Mouse (Mus musculus) MEL (cell line): Measurements from ENCODE around the gene Wrap73. TPM values are rescaled to one million over a fixed set of nuclear protein-coding genes. Genes with fewer than 3 reads are reported as not detected.

Source experiments
- DNase-seq: peaks from one replicate; pipeline ENCODE4 v3.0.0; 2011; ENCODE audit warnings: low read depth, low spot score
- H3K27ac ChIP-seq: 2 replicates; pipeline ENCODE4 v1.5.1; 2012; ENCODE audit warnings: low read depth, mild to moderate bottlenecking, control low read depth, low read length, moderate library complexity; ENCODE audit not compliant: control insufficient read depth
- H3K27me3 ChIP-seq, 2 experiments: fragments of 150-350 bp in 1 of 2; sonication (generic) in 1 of 2; 2 replicates each; pipeline ENCODE4 v1.6.1; 2012; ENCODE audit warnings: low read length in 2 of 2, mild to moderate bottlenecking in 2 of 2, improper control_type of control experiment in 1 of 2, moderate library complexity in 1 of 2; ENCODE audit not compliant: insufficient read depth in 2 of 2, control insufficient read depth in 1 of 2
- H3K36me3 ChIP-seq, 2 experiments: 2 replicates each; pipeline ENCODE4 v1.6.1; 2012 to 2014; ENCODE audit warnings: low read length in 2 of 2, improper control_type of control experiment in 1 of 2, inconsistent platforms in 1 of 2, mild to moderate bottlenecking in 1 of 2; ENCODE audit not compliant: insufficient read depth in 2 of 2, control insufficient read depth in 1 of 2
- H3K4me1 ChIP-seq, 2 experiments: fragments of 150-350 bp in 1 of 2; sonication (generic) in 1 of 2; 2 replicates each; pipeline ENCODE4 v1.6.1; 2012; ENCODE audit warnings: low read length in 2 of 2, improper control_type of control experiment in 1 of 2, mild to moderate bottlenecking in 1 of 2; ENCODE audit not compliant: insufficient read depth in 2 of 2, control insufficient read depth in 1 of 2
- H3K4me3 ChIP-seq, 2 experiments: fragments of 150-350 bp in 1 of 2; sonication (generic) in 1 of 2; 2 replicates each; pipeline ENCODE4 v1.5.1; 2012; ENCODE audit warnings: low read depth in 2 of 2, low read length in 2 of 2, mild to moderate bottlenecking in 2 of 2, moderate library complexity in 2 of 2, control low read depth in 1 of 2, improper control_type of control experiment in 1 of 2; ENCODE audit not compliant: control insufficient read depth in 1 of 2, insufficient read depth in 1 of 2
- H3K79me2 ChIP-seq: 2 replicates; pipeline ENCODE4 v1.6.1; 2012; ENCODE audit warnings: mild to moderate bottlenecking, low read length, moderate library complexity; ENCODE audit not compliant: control insufficient read depth, poor library complexity, insufficient read depth
- H3K9ac ChIP-seq: 2 replicates; pipeline ENCODE4 v1.6.1; 2012; ENCODE audit warnings: low read depth, mild to moderate bottlenecking, control low read depth, low read length, moderate library complexity; ENCODE audit not compliant: control insufficient read depth, poor library complexity, severe bottlenecking
- H3K9me3 ChIP-seq: fragments of 150-350 bp; sonication (generic); replicated peaks from 2 replicates; pipeline ENCODE4 v1.6.1; 2012; ENCODE audit warnings: mild to moderate bottlenecking, low read length, improper control_type of control experiment, moderate library complexity; ENCODE audit not compliant: insufficient read depth
- CHD1 ChIP-seq: IDR thresholded peaks from 2 replicates; pipeline ENCODE4 v1.6.1; 2012; ENCODE audit warnings: low read depth, mild to moderate bottlenecking, inconsistent platforms, low read length, improper control_type of control experiment
- CHD2 ChIP-seq: IDR thresholded peaks from 2 replicates; pipeline ENCODE4 v1.6.1; 2011; ENCODE audit warnings: low read length, improper control_type of control experiment
- CTCF ChIP-seq, 3 experiments: IDR thresholded peaks in 2 of 3; conservative IDR thresholded peaks in 1 of 3; 2 replicates each; pipeline ENCODE4 v1.5.1; 2011 to 2012; ENCODE audit warnings: low read length in 3 of 3, low read depth in 2 of 3, mild to moderate bottlenecking in 2 of 3, improper control_type of control experiment in 1 of 3, inconsistent platforms in 1 of 3, mixed read lengths in 1 of 3, moderate library complexity in 1 of 3; ENCODE audit not compliant: control insufficient read depth in 1 of 3, insufficient read depth in 1 of 3, poor library complexity in 1 of 3, severe bottlenecking in 1 of 3
- ELF1 ChIP-seq: IDR thresholded peaks from 2 replicates; pipeline ENCODE4 v1.6.1; 2014; ENCODE audit warnings: low read depth, mild to moderate bottlenecking, inconsistent platforms, low read length, improper control_type of control experiment, moderate library complexity
- GATA1 ChIP-seq: IDR thresholded peaks from 2 replicates; pipeline ENCODE4 v1.6.1; 2011; ENCODE audit warnings: low read depth, low read length, improper control_type of control experiment
- HCFC1 ChIP-seq: IDR thresholded peaks from 2 replicates; pipeline ENCODE4 v1.6.1; 2012; ENCODE audit warnings: low read depth, mild to moderate bottlenecking, inconsistent platforms, low read length, improper control_type of control experiment, moderate library complexity
- JUND ChIP-seq: IDR thresholded peaks from 2 replicates; pipeline ENCODE4 v1.6.1; 2011; ENCODE audit warnings: low read depth, mild to moderate bottlenecking, improper control_type of control experiment, low read length
- KAT2A ChIP-seq: conservative IDR thresholded peaks from 2 replicates; pipeline ENCODE4 v1.6.1; 2012; ENCODE audit warnings: low read depth, low read length, improper control_type of control experiment, inconsistent platforms
- MAZ ChIP-seq: IDR thresholded peaks from 2 replicates; pipeline ENCODE4 v1.6.1; 2012; ENCODE audit warnings: low read depth, mild to moderate bottlenecking, inconsistent platforms, low read length, improper control_type of control experiment
- MEF2A ChIP-seq: IDR thresholded peaks from 2 replicates; pipeline ENCODE4 v1.6.1; 2014; ENCODE audit warnings: low read depth, mild to moderate bottlenecking, inconsistent platforms, low read length, improper control_type of control experiment; ENCODE audit not compliant: poor library complexity, insufficient replicate concordance, severe bottlenecking; ENCODE audit errors: extremely low read depth
- MYB ChIP-seq: IDR thresholded peaks from 2 replicates; pipeline ENCODE4 v1.6.1; 2011; ENCODE audit warnings: mild to moderate bottlenecking, low read depth, low read length, improper control_type of control experiment
- NELFE ChIP-seq: IDR thresholded peaks from 2 replicates; pipeline ENCODE4 v1.6.1; 2011; ENCODE audit warnings: low read depth, low read length, improper control_type of control experiment
- NRF1 ChIP-seq: IDR thresholded peaks from 2 replicates; pipeline ENCODE4 v1.6.1; 2014; ENCODE audit warnings: low read depth, mild to moderate bottlenecking, inconsistent platforms, low read length, improper control_type of control experiment, moderate library complexity; ENCODE audit not compliant: poor library complexity, insufficient read depth, severe bottlenecking
- POLR2AphosphoS2 ChIP-seq: IDR thresholded peaks from 2 replicates; pipeline ENCODE4 v1.6.1; 2011; ENCODE audit warnings: low read length, improper control_type of control experiment
- RCOR1 ChIP-seq: IDR thresholded peaks from 2 replicates; pipeline ENCODE4 v1.6.1; 2012; ENCODE audit warnings: low read depth, mild to moderate bottlenecking, inconsistent platforms, low read length, improper control_type of control experiment
- SIN3A ChIP-seq: IDR thresholded peaks from 2 replicates; pipeline ENCODE4 v1.6.1; 2012; ENCODE audit warnings: low read length, improper control_type of control experiment, inconsistent platforms
- TBP ChIP-seq: IDR thresholded peaks from 2 replicates; pipeline ENCODE4 v1.8.0; 2011; ENCODE audit warnings: low read depth, low read length, improper control_type of control experiment
- UBTF ChIP-seq: IDR thresholded peaks from 2 replicates; pipeline ENCODE4 v1.6.1; 2012; ENCODE audit warnings: low read depth, mild to moderate bottlenecking, inconsistent platforms, low read length, improper control_type of control experiment, moderate library complexity, borderline replicate concordance; ENCODE audit not compliant: insufficient read depth
- USF1 ChIP-seq: IDR thresholded peaks from 2 replicates; pipeline ENCODE4 v1.6.1; 2014; ENCODE audit warnings: low read depth, mild to moderate bottlenecking, inconsistent platforms, low read length, improper control_type of control experiment, moderate library complexity
- USF2 ChIP-seq, 2 experiments: IDR thresholded peaks; 2 replicates each; pipeline ENCODE4 v1.6.1; 2011 to 2012; ENCODE audit warnings: improper control_type of control experiment in 2 of 2, low read length in 2 of 2, borderline replicate concordance in 1 of 2, inconsistent platforms in 1 of 2, low read depth in 1 of 2, mild to moderate bottlenecking in 1 of 2; ENCODE audit not compliant: insufficient read depth in 1 of 2
- ZC3H11A ChIP-seq: IDR thresholded peaks from 2 replicates; pipeline ENCODE4 v1.6.1; 2012; ENCODE audit warnings: low read depth, mild to moderate bottlenecking, inconsistent platforms, low read length, improper control_type of control experiment
- ZMIZ1 ChIP-seq: IDR thresholded peaks from 2 replicates; pipeline ENCODE4 v1.6.1; 2012; ENCODE audit warnings: low read depth, mild to moderate bottlenecking, inconsistent platforms, low read length, improper control_type of control experiment, moderate library complexity
- polyA plus RNA-seq, 2 experiments: library from polyadenylated mRNA; stranded (reverse) in 1 of 2; unstranded in 1 of 2; fragments of >175 nt in 1 of 2; fragments of >200 nt in 1 of 2; gene quantifications; 2 replicates each; pipeline versions ENCODE4 v1.2.1 to v1.2.4; 2012; ENCODE audit warnings: low replicate concordance in 2 of 2, low read depth in 1 of 2; ENCODE audit not compliant: insufficient read length in 2 of 2, insufficient read depth in 1 of 2, missing spikeins in 1 of 2
- total RNA-seq: library from RNA; depleted of rRNA; stranded (reverse); fragments of 300-350 nt; gene quantifications from 2 replicates; pipeline ENCODE4 v1.2.3, GENCODE M21; 2012

Gene Wrap73
- total and polyA plus RNA-seq, 3 experiments, result 41.7 to 49.7 TPM; not detected in 1

DNA sequence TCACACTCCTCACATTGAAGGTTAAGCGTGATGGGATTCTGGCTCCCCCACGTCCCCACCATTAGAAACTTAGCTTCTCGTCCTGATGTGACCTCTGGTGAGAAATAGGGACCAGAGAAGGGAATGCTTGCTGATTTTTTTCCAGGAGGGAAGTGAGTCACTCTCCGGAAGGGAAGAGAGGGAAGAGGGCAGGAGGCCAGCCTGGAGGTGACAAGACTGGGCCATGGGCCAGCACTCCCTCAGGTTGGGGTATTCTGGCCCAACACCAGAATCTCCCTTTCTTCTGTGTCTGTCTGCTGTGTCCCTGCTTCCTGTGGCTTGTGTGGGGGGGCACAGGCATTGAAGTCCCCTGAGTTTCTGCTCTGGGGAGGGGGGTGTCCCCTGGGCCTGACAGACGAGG lies 41.4 kb downstream of the Wrap73 start:
- H3K4me1 ChIP-seq, result no peaks in the 10 kb centered on the region
- no peak overlapping the region for H3K27ac ChIP-seq
- no peak for DNase-seq
- H3K79me2 ChIP-seq, result no peaks in the 10 kb centered on the region
- H3K4me3 ChIP-seq, result no peak overlapping the region
- H3K9me3 ChIP-seq, result no peaks in the 10 kb centered on the region
- no peak overlapping the region for H3K9ac ChIP-seq
- no peaks in the 10 kb centered on the region for H3K36me3 ChIP-seq
- H3K27me3 ChIP-seq, result no peaks in the 10 kb centered on the region
- no peak for TF ChIP-seq POLR2AphosphoS2
- no peak for TF ChIP-seq MEF2A
- no peak for TF ChIP-seq MAZ
- TF ChIP-seq ZMIZ1, result no peak
- TF ChIP-seq ELF1, result no peak
- TF ChIP-seq CHD1, result no peak
- TF ChIP-seq KAT2A, result no peak
- TF ChIP-seq CTCF (IDR thresholded peaks at IDR 0.05 in 2 of 3, conservative IDR thresholded peaks at IDR 0.05 in 1 of 3; ENCODE audit: control insufficient read depth in 1 of 3, insufficient read depth in 1 of 3, low read depth in 2 of 3, low read length in 3 of 3, poor library complexity in 1 of 3, severe bottlenecking in 1 of 3), result no peak
- no peak for TF ChIP-seq ZC3H11A

DNA sequence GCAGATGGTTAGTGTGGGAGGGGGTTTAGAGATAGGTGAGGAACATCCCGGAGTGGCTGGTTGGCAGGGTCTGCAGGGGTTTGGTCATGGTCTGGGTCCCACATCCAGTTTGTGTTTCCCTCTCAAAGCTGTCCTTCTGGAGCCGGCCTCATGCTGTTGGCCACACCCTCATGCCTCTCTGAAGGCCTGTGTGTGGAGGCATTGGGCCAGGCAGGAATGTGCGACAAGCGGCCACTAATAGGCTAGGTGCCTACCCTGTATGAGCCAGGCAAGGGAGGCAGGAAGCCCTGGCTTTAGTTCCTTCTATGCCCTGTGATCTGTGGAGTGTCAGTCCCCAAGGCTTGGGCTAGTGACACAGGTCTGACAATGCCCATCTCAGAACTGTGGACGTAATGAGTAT lies 42.8 kb downstream of the Wrap73 start:
- Histone ChIP-seq H3K79me2 (no peaks in the 10 kb centered on the region), H3K27ac (no peak overlapping the region), H3K4me1 (no peaks in the 10 kb centered on the region), H3K9ac (no peak overlapping the region), H3K4me3 (no peak overlapping the region), H3K9me3 (no peaks in the 10 kb centered on the region), H3K36me3 (no peaks in the 10 kb centered on the region), H3K27me3 (no peaks in the 10 kb centered on the region)
- DNase-seq, result no peak
- TF ChIP-seq USF2 (IDR thresholded peaks at IDR 0.05; ENCODE audit: borderline replicate concordance in 1 of 2, insufficient read depth in 1 of 2, low read depth in 1 of 2, low read length in 2 of 2) (no peak), SIN3A (no peak), NELFE (no peak), CHD1 (no peak), TBP (no peak), HCFC1 (no peak), USF1 (no peak), POLR2AphosphoS2 (no peak), RCOR1 (no peak), MYB (no peak), JUND (no peak), NRF1 (no peak), UBTF (no peak), GATA1 (no peak), CHD2 (no peak)
